In the genomic region with DNA sequence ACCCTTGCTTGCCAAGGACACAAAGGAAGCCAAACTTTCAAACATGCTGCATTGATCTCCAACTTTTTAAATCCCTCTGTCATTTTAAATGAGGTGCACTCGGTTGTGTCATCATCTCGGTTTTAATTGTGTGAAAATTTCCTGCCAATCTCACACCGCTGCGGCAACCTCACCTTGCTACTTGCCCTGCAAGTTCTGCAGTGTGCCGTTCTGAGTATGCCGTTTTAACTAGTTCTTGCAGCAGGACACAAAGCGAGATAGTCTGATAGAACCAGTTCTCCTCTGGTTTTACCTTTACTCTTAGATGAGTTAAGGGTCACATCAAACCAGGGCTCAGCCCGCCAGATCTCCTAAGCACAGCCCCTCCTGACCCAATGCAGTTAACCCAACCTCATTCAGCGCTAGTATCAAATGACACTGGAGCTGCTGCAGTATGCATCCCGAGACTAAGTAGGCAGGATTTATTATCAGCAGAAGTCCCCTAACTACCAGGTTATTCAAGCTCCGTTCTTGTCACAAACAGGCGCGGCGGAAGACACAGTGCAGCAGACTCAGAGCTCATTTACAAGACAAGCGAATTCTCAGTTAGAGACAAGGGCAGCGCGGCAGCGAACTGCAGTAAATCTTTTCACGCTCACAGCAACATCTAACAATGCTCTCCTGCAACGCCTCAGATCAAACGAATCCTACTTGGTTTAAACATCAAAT, we compare ENCODE assay signal across 9 mouse cellular contexts. TPM values are rescaled to one million over a fixed set of nuclear protein-coding genes. Genes with fewer than 3 reads are reported as not detected.
DNase-seq lines count a peak whose midpoint lies in the region; ATAC-seq and TF ChIP-seq lines count a peak whose summit lies in the region.
"Had no signal": no experiment of that assay in that cellular context is flagged by ENCODE, and none has a peak within 500 bp of the region (broad histone marks: within the 10 kb centered on the region; RNA-seq: fewer than 3 reads in every experiment).

No protein-coding gene starts in this region.

- H3K9me3 ChIP-seq in hindbrain, embryonic 14.5 days (ENCODE audit: control insufficient read depth, low read length), result no peaks in the 10 kb centered on the region
- H3K9me3 ChIP-seq in midbrain, embryonic 13.5 days, result no peaks in the 10 kb centered on the region

- peak; percentile 53; the same call in 1 of the 2 replicates for ATAC-seq in hindbrain, embryonic 14.5 days (ENCODE audit: low FRiP score)
- peak; percentile 77 for ATAC-seq in midbrain, embryonic 13.5 days
- ATAC-seq in megakaryocyte progenitor cell, adult 5-6 weeks (replicated peaks; ENCODE audit: poor library complexity), result no peak

- no peak for TF ChIP-seq CTCF in left cerebral cortex, adult 2 months (IDR thresholded peaks at IDR 0.05)
- no peak for TF ChIP-seq CTCF in cortical plate, adult 2 months (IDR thresholded peaks at IDR 0.05; ENCODE audit: extremely low read depth, insufficient read depth, low read length)

- peak overlapping the region; percentile 54 for H3K4me3 ChIP-seq in left cerebral cortex, adult 2 months
- peak overlapping the region; percentile 58 for H3K4me3 ChIP-seq in cortical plate, adult 2 months (ENCODE audit: insufficient read depth, low read length)
- peak overlapping the region; percentile 34 for H3K4me3 ChIP-seq in hindbrain, embryonic 14.5 days (replicated peaks; ENCODE audit: low read length)
- peak overlapping the region; percentile 45 for H3K4me3 ChIP-seq in midbrain, embryonic 13.5 days (replicated peaks)

- TF ChIP-seq POLR2A in cortical plate, adult 2 months (IDR thresholded peaks at IDR 0.05; ENCODE audit: extremely low read depth, insufficient read depth, low read length), result 0 out of 2 replicates have a peak, but pooled peaks have one; percentile 16

- H3K27me3 ChIP-seq in hindbrain, embryonic 14.5 days (ENCODE audit: control insufficient read depth, insufficient read depth, low read length), result no peaks in the 10 kb centered on the region
- peaks cover 6% of the 10 kb centered on the region; the same call in 1 of the 2 replicates for H3K27me3 ChIP-seq in midbrain, embryonic 13.5 days

- intact Hi-C loops in left cerebral cortex, adult 2 months (cut with DNase I), result loop anchor here (2.0 kb wide), 1 partner anchor 31 kb away; no protein-coding TSS in a partner anchor

- no peaks in the 10 kb centered on the region; the same call in 1 of the 2 replicates for H3K4me1 ChIP-seq in cortical plate, adult 2 months (ENCODE audit: control insufficient read depth, insufficient read depth, low read length)
- H3K4me1 ChIP-seq in hindbrain, embryonic 14.5 days (replicated peaks; ENCODE audit: control insufficient read depth, insufficient read depth, low read length), result peaks cover 8% of the 10 kb centered on the region; the same call in 1 of the 2 replicates
- peaks cover 13% of the 10 kb centered on the region for H3K4me1 ChIP-seq in midbrain, embryonic 13.5 days (replicated peaks)

- peak overlapping the region; percentile 85 for H3K27ac ChIP-seq in left cerebral cortex, adult 2 months
- no peak overlapping the region; the same call in 1 of the 2 replicates for H3K27ac ChIP-seq in cortical plate, adult 2 months (ENCODE audit: insufficient read depth, low read length)
- H3K27ac ChIP-seq in hindbrain, embryonic 14.5 days, result peak overlapping the region; percentile 1; the same call in 1 of the 2 replicates
- H3K27ac ChIP-seq in midbrain, embryonic 13.5 days, result no peak overlapping the region

- no peaks in the 10 kb centered on the region for H3K36me3 ChIP-seq in hindbrain, embryonic 14.5 days (replicated peaks; ENCODE audit: control insufficient read depth, insufficient read depth)
- H3K36me3 ChIP-seq in midbrain, embryonic 13.5 days, result no peaks in the 10 kb centered on the region

- H3K4me2 ChIP-seq in hindbrain, embryonic 14.5 days (replicated peaks), result peak overlapping the region; percentile 68
- peak overlapping the region; percentile 72 for H3K4me2 ChIP-seq in midbrain, embryonic 13.5 days (replicated peaks)

- peak; percentile 15 to 25 for DNase-seq in left cerebral cortex, adult 2 months (ENCODE audit: extremely low spot score in 1 of 2, low spot score in 2 of 2)
- DNase-seq in left cerebral cortex, adult 8-10 months (ENCODE audit: low spot score in 2 of 2), result no peak
- DNase-seq in hindbrain, embryonic 14.5 days (ENCODE audit: low spot score), result peak; percentile 69
- DNase-seq in urinary bladder, postnatal 14 days (ENCODE audit: low spot score), result no peak
- DNase-seq in urinary bladder, postnatal 25 days (ENCODE audit: low spot score), result no peak

- peak overlapping the region; percentile 60 for H3K9ac ChIP-seq in hindbrain, embryonic 14.5 days
- H3K9ac ChIP-seq in midbrain, embryonic 13.5 days (replicated peaks), result peak overlapping the region; percentile 59

- 5% methylated on average over 21 of the region's 21 CpGs for WGBS in hindbrain, embryonic 14.5 days
- 6% methylated on average over 21 of the region's 21 CpGs for WGBS in midbrain, embryonic 13.5 days

RNA-seq across cellular contexts. Expression of a gene that starts 0.7 kb away (rescaled TPM):
- 100 to 1,000 TPM; 114 to 121 TPM for total RNA-seq in left cerebral cortex, adult 2 months (2021)
- total RNA-seq in left cerebral cortex, adult 8-10 months (2022), result 100 to 1,000 TPM; 108 to 135 (median 114) TPM
- 63.1 and 63.2 TPM in 2 replicates for polyA plus RNA-seq in cortical plate, adult 2 months (2012; rRNA removed)
- 18.7 and 19.2 TPM in 2 replicates for polyA plus RNA-seq in hindbrain, embryonic 14.5 days (2014; fragmentation: Nextera tagmentation; extraction: Ambion mirVana)
- polyA plus RNA-seq in midbrain, embryonic 13.5 days (2015; fragmentation: Nextera tagmentation; extraction: Ambion mirVana), result 9.5 and 10.4 TPM in 2 replicates
- not detected in 2 replicates for total RNA-seq in megakaryocyte progenitor cell, adult 5-6 weeks (2015)
- not detected in 2 replicates for total RNA-seq in megakaryocyte progenitor cell, adult 5-6 weeks (2017)
- polyA plus RNA-seq: large intestine, adult 2 months had no signal

Comparison
In these comparisons a context has a peak if more than half of its experiments do, and no peak if none do; other contexts are left out.
1. DNase-seq: peak in left cerebral cortex, adult 2 months (2 of 2) and hindbrain, embryonic 14.5 days (single experiment); none in left cerebral cortex, adult 8-10 months (0 of 2), urinary bladder, postnatal 14 days (single experiment) and urinary bladder, postnatal 25 days (single experiment).
2. H3K27ac ChIP-seq: peak in left cerebral cortex, adult 2 months (single experiment) and hindbrain, embryonic 14.5 days (single experiment); none in cortical plate, adult 2 months (single experiment) and midbrain, embryonic 13.5 days (single experiment).
3. RNA of a gene that starts 0.7 kb away (total RNA-seq): 114 to 121 TPM in left cerebral cortex, adult 2 months and 108 to 135 TPM in left cerebral cortex, adult 8-10 months; not detected in megakaryocyte progenitor cell, adult 5-6 weeks; every median in the first group is over 100 times any median in the second.
4. Peak in every context shown above with its lines, with median percentiles within 50 percentile points of each other: H3K4me3 ChIP-seq.